1 mouse cellular context compared by ENCODE assay signal in genomic region chr3:145952945-145953344, GRCm38 (mm10).
TF ChIP-seq lines count a peak whose summit lies in the region.

No protein-coding gene starts in this region.

TF ChIP-seq in MEL, 35 proteins besides CTCF, POLR2A, EP300 and RAD21 (continued from another document):
- TF ChIP-seq USF2 (IDR thresholded peaks at IDR 0.05; ENCODE audit: borderline replicate concordance in 1 of 2, insufficient read depth in 1 of 2, low read depth in 1 of 2, low read length in 2 of 2) (no peak), MYB (IDR thresholded peaks at IDR 0.05; ENCODE audit: low read depth, low read length) (peak; percentile 97), MXI1 (IDR thresholded peaks at IDR 0.05; ENCODE audit: low read depth, low read length) (peak; percentile 37; the same call in 1 of the 2 replicates), SMC3 (IDR thresholded peaks at IDR 0.05; ENCODE audit: low read depth, low read length) (0 out of 2 replicates have a peak, but pooled peaks have one; percentile 9), TCF12 (IDR thresholded peaks at IDR 0.05; ENCODE audit: low read depth, low read length) (peak; percentile 79), RCOR1 (IDR thresholded peaks at IDR 0.05; ENCODE audit: low read depth, low read length) (peak; percentile 90), MEF2A (IDR thresholded peaks at IDR 0.05; ENCODE audit: extremely low read depth, insufficient replicate concordance, low read depth, low read length, poor library complexity, severe bottlenecking) (no peak), TBP (IDR thresholded peaks at IDR 0.05; ENCODE audit: low read depth, low read length) (peak; percentile 51), MAX (IDR thresholded peaks at IDR 0.05; ENCODE audit: low read length) (peak; percentile 77), HCFC1 (IDR thresholded peaks at IDR 0.05; ENCODE audit: low read depth, low read length) (0 out of 2 replicates have a peak, but pooled peaks have one; percentile 26), GATA1 (IDR thresholded peaks at IDR 0.05; ENCODE audit: low read depth, low read length) (peak; percentile 90), BHLHE40 (IDR thresholded peaks at IDR 0.05; ENCODE audit: borderline replicate concordance, low read depth, low read length) (peak; percentile 56; the same call in 1 of the 2 replicates)
